Mouse (Mus musculus) frontal cortex, postnatal 10 days (tissue): Measurements from ENCODE around the gene Zfp385b.
"Not testable (repeated sequence)": the region's sequence is repeated elsewhere in the genome, so short reads cannot be mapped to it uniquely, and the experiment has no call there.

Experiments used
- DNase-seq, 2 experiments: peaks; one replicate each; pipeline ENCODE4 v3.0.0; 2022; ENCODE audit warnings: low spot score in 2 of 2, mixed read lengths in 1 of 2

Gene Zfp385b

GRCm38 (mm10) chr2:77460011-77460410 is 359.4 kb downstream of the Zfp385b start:
- no peak for DNase-seq

- no peak for DNase-seq
Observed at GRCm38 (mm10) chr2:77458431-77458830, 361.0 kb downstream of the Zfp385b start.

- no peak for DNase-seq
Observed at GRCm38 (mm10) chr2:77457120-77457519, 362.3 kb downstream of the Zfp385b start.

- peak in 1 of 2 experiments; percentile 29 for DNase-seq
Observed at GRCm38 (mm10) chr2:77456602-77457001, 362.8 kb downstream of the Zfp385b start.

GRCm38 (mm10) chr2:77454341-77454937 is 365.0 kb downstream of the Zfp385b start:
- no peak for DNase-seq

GRCm38 (mm10) chr2:77453786-77454185 is 365.7 kb downstream of the Zfp385b start:
- DNase-seq: no peak

GRCm38 (mm10) chr2:77450017-77450416 is 369.4 kb downstream of the Zfp385b start:
- not testable (repeated sequence) for DNase-seq

GRCm38 (mm10) chr2:77448951-77449480 is 370.4 kb downstream of the Zfp385b start:
- DNase-seq: no peak

GRCm38 (mm10) chr2:77444282-77444681 is 375.2 kb downstream of the Zfp385b start:
- DNase-seq: no peak

GRCm38 (mm10) chr2:77440591-77440990 is 378.8 kb downstream of the Zfp385b start:
- no peak for DNase-seq

- no peak for DNase-seq
Observed at GRCm38 (mm10) chr2:77436241-77436759, 383.1 kb downstream of the Zfp385b start.

- no peak for DNase-seq
Observed at GRCm38 (mm10) chr2:77419476-77419875, 400.0 kb downstream of the Zfp385b start.

GRCm38 (mm10) chr2:77418078-77418477 is 401.4 kb downstream of the Zfp385b start:
- no peak for DNase-seq

GRCm38 (mm10) chr2:77412171-77412570 is 407.3 kb downstream of the Zfp385b start:
- no peak for DNase-seq

GRCm38 (mm10) chr2:77411612-77412011 is 407.8 kb downstream of the Zfp385b start:
- no peak for DNase-seq

- DNase-seq: no peak
Observed at GRCm38 (mm10) chr2:77409521-77410135, 409.8 kb downstream of the Zfp385b start.

- no peak for DNase-seq
Observed at GRCm38 (mm10) chr2:77408972-77409371, 410.5 kb downstream of the Zfp385b start.

GRCm38 (mm10) chr2:77402329-77402728 is 417.1 kb downstream of the Zfp385b start:
- no peak for DNase-seq

- DNase-seq: peak in 1 of 2 experiments; percentile 10
Observed at GRCm38 (mm10) chr2:77401438-77402235, 417.8 kb downstream of the Zfp385b start.

- DNase-seq: no peak
Observed at GRCm38 (mm10) chr2:77393881-77394280, 425.6 kb downstream of the Zfp385b start.

- DNase-seq: no peak
Observed at GRCm38 (mm10) chr2:77388186-77388585, 431.3 kb downstream of the Zfp385b start.

- DNase-seq: peak in 1 of 2 experiments; percentile 17
Observed at GRCm38 (mm10) chr2:77386515-77386914, 432.9 kb downstream of the Zfp385b start.
